Mouse (Mus musculus): ENCODE results near the gene Asic1. TPM values are rescaled to one million over a fixed set of nuclear protein-coding genes. Genes with fewer than 3 reads are reported as not detected.

Gene Asic1
- total RNA-seq, 2 experiments from 2014 or later, result not detected

DNA sequence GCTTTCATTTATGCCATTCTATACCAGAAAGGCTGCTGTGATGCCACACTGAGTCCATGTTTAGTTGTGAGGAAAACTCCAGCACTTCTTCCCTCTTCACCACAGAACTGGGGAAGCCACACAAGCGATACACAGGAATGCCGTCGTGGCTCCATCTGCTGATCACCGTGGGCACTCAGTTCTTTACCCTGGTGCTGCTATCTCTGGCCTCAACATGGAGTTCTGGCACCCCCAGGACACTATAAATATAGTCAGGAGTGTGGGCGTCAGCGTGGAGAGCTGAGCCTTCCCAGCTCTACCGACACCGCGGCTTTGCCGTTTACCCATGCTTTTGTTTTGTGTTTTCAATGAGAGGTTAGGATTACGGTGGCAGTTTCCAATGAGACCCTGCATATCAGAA is 66.5 kb downstream of the Asic1 start:
- ATAC-seq (replicated peaks; ENCODE audit: poor library complexity, severe bottlenecking), result no peak

DNA sequence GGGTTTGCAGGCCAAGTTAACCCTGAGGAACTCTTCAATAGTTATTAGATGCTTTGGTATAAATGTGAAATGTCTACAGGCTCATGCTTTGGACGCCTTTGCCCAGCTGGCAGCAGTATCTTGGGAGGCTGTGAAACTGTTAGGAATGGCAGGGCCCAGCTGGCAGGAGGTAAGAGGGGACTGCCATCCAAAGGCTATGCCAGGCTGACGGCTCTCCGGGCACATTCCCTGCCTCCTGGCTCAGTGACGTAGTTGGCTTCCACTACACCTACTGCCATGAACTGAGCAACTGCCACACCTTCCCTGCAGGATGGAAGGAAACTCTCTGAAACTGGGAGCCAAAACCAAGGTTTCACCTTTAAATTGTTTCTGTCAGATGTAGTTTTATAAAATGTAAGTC is 70.1 kb downstream of the Asic1 start:
- no peak for ATAC-seq (replicated peaks; ENCODE audit: poor library complexity, severe bottlenecking)

Other genes starting within 250 kb of the Asic1 start
- gene Nckap5l, start 212.6 kb upstream of the Asic1 start, total RNA-seq (2014; fragmentation: Nextera tagmentation), result 5.0 and 13.4 TPM in 2 replicates
- 0.26 and 7.5 TPM in 2 replicates for gene Nckap5l, start 212.6 kb upstream of the Asic1 start, total RNA-seq (2017)
- 3.1 and 3.6 TPM in 2 replicates for gene Bcdin3d, start 195.6 kb upstream of the Asic1 start, total RNA-seq (2014; fragmentation: Nextera tagmentation)
- gene Bcdin3d, start 195.6 kb upstream of the Asic1 start, total RNA-seq (2017), result 2.9 and 4.2 TPM in 2 replicates
- gene Faim2, start 142.2 kb upstream of the Asic1 start, total RNA-seq (2014; fragmentation: Nextera tagmentation), result not detected in 2 replicates
- gene Faim2, start 142.2 kb upstream of the Asic1 start, total RNA-seq (2017), result 0.17 TPM in 1 of 2 replicates, not detected in the other
- not detected in 2 replicates for gene Aqp2, start 91.3 kb upstream of the Asic1 start, total RNA-seq (2014; fragmentation: Nextera tagmentation)
- not detected in 2 replicates for gene Aqp2, start 91.3 kb upstream of the Asic1 start, total RNA-seq (2017)
- not detected in 2 replicates for gene Aqp5, start 79.6 kb upstream of the Asic1 start, total RNA-seq (2014; fragmentation: Nextera tagmentation)
- gene Aqp5, start 79.6 kb upstream of the Asic1 start, total RNA-seq (2017), result not detected in 2 replicates
- not detected in 2 replicates for gene Aqp6, start 69.0 kb upstream of the Asic1 start, total RNA-seq (2014; fragmentation: Nextera tagmentation)
- gene Aqp6, start 69.0 kb upstream of the Asic1 start, total RNA-seq (2017), result not detected in 2 replicates
- 47.0 and 75.5 TPM in 2 replicates for gene Racgap1, start 18.7 kb upstream of the Asic1 start, total RNA-seq (2014; fragmentation: Nextera tagmentation)
- gene Racgap1, start 18.7 kb upstream of the Asic1 start, total RNA-seq (2017), result 76.4 and 80.0 TPM in 2 replicates
- gene Smarcd1, start 31.8 kb downstream of the Asic1 start, total RNA-seq (2014; fragmentation: Nextera tagmentation), result 29.8 and 34.7 TPM in 2 replicates
- gene Smarcd1, start 31.8 kb downstream of the Asic1 start, total RNA-seq (2017), result 16.3 and 28.0 TPM in 2 replicates
- gene Gm17349, start 35.1 kb downstream of the Asic1 start, total RNA-seq (2014; fragmentation: Nextera tagmentation), result not detected in 2 replicates
- not detected in 2 replicates for gene Gm17349, start 35.1 kb downstream of the Asic1 start, total RNA-seq (2017)
- 0.68 and 0.86 TPM in 2 replicates for gene Gpd1, start 47.1 kb downstream of the Asic1 start, total RNA-seq (2014; fragmentation: Nextera tagmentation)
- 0.10 and 0.34 TPM in 2 replicates for gene Gpd1, start 47.1 kb downstream of the Asic1 start, total RNA-seq (2017)
- 57.0 and 57.1 TPM in 2 replicates for gene Cox14, start 55.2 kb downstream of the Asic1 start, total RNA-seq (2014; fragmentation: Nextera tagmentation)
- 38.9 and 47.3 TPM in 2 replicates for gene Cox14, start 55.2 kb downstream of the Asic1 start, total RNA-seq (2017)
- 34.8 and 58.3 TPM in 2 replicates for gene Cers5, start 102.5 kb downstream of the Asic1 start, total RNA-seq (2014; fragmentation: Nextera tagmentation)
- 17.9 and 24.5 TPM in 2 replicates for gene Cers5, start 102.5 kb downstream of the Asic1 start, total RNA-seq (2017)
- gene Lima1, start 205.1 kb downstream of the Asic1 start, total RNA-seq (2014; fragmentation: Nextera tagmentation), result 3.5 and 13.8 TPM in 2 replicates
- gene Lima1, start 205.1 kb downstream of the Asic1 start, total RNA-seq (2017), result 3.0 and 7.2 TPM in 2 replicates

Data from granulocyte monocyte progenitor cell, adult 5-6 weeks (primary cell).